Mouse (Mus musculus): ENCODE data around the gene Etnk2.

DNA sequence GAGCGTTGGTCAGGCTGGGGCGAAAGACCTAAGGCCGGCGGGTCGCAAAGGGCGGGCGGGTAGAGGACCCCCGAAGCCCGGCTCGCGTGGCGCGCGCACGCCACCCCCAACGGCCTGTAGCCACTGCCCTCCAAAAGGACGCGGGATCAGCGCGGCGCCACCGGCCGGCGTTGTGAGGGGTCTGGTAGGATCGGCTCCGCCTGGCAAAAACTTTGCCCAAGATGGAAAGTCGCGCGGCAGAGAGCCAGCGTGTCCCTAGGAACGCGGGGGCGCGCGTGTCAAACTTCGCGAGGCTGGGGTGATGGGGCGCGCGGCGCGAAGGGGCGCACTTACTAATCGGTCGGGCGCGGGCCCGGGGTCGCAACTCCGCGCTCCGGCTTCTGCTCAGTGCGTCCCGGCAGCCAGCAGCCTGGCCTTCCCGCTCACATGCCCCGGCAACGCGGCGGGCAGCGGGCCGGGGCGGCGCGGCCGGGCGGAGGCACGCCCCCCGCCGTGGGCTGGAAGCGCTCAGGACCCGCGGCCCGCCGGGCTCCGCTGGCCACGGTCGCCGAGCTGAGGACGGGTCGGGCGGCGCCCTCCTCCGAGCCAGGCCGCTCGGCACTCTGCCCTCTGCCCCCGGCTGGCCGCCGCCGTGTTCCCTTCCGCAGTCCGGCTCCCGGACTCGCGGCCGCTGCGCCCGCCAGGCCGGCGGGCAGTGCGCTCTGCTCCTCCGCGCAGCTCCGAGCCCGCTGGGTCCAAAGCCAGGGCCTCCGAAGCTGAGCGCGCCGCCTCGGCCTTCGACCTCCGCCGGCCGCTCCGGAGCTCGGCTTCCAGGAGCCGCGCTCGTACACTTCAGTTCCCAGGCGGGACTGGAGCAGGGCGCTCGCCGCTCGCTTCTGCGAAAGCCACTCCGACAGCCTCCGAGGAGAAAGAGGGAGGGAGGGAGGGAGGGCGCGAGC lies 60.4 kb downstream of the Etnk2 start, which contains the start of gene Sox13:
- TF ChIP-seq EP300 (optimal IDR thresholded peaks at IDR 0.05) (no peak), CTCF (IDR thresholded peaks at IDR 0.05; ENCODE audit: low read depth) (no peak; the same call in 1 of the 2 replicates)

Measured in stomach, postnatal 0 days (tissue).